11 mouse cellular contexts compared by ENCODE assay signal in genomic region chr7:34252030-34252429, GRCm38 (mm10). TPM values are rescaled to one million over a fixed set of nuclear protein-coding genes. Genes with fewer than 3 reads are reported as not detected.
DNase-seq lines count a peak whose midpoint lies in the region; ATAC-seq and TF ChIP-seq lines count a peak whose summit lies in the region.
"Had no signal": no experiment of that assay in that cellular context is flagged by ENCODE, and none has a peak within 500 bp of the region (broad histone marks: within the 10 kb centered on the region; RNA-seq: fewer than 3 reads in every experiment).

No protein-coding gene starts in this region.

- no peaks in the 10 kb centered on the region for H3K27me3 ChIP-seq in cerebellum, adult 2 months (ENCODE audit: control insufficient read depth, insufficient read depth, low read length)
- H3K27me3 ChIP-seq in kidney, embryonic 14.5 days (ENCODE audit: control insufficient read depth, insufficient read depth, low read length) = no peaks in the 10 kb centered on the region

- no peak overlapping the region for H3K4me2 ChIP-seq in kidney, embryonic 14.5 days (replicated peaks; ENCODE audit: low read depth, low read length)

- H3K9ac ChIP-seq in kidney, embryonic 14.5 days (ENCODE audit: low read depth, low read length) = no peak overlapping the region

- no peak overlapping the region for H3K4me3 ChIP-seq in cerebellum, adult 2 months (replicated peaks; ENCODE audit: insufficient read depth, low read depth, low read length)
- no peak overlapping the region for H3K4me3 ChIP-seq in kidney, embryonic 14.5 days (ENCODE audit: low read length)

- TF ChIP-seq CTCF in cerebellum, adult 2 months (IDR thresholded peaks at IDR 0.05; ENCODE audit: borderline replicate concordance, insufficient read depth, low read depth, low read length) = 0 out of 2 replicates have a peak, but pooled peaks have one; percentile 10

- no peak overlapping the region for H3K27ac ChIP-seq in cerebellum, adult 2 months (ENCODE audit: insufficient read depth, low read length)
- no peak overlapping the region for H3K27ac ChIP-seq in kidney, embryonic 14.5 days (ENCODE audit: low read depth, low read length)

- 80% methylated on average over 2 of the region's 2 CpGs for WGBS in cerebellum, adult 2 months
- WGBS in kidney, embryonic 14.5 days = 62% methylated on average over 2 of the region's 2 CpGs

- peaks cover 60% of the 10 kb centered on the region for H3K36me3 ChIP-seq in kidney, embryonic 14.5 days (ENCODE audit: control insufficient read depth, insufficient read depth, low read length)

- peak; percentile 32 to 45 for DNase-seq in cerebellum, adult 2 months
- no peak for DNase-seq in kidney, adult 18-20 months
- DNase-seq in NIH3T3 (ENCODE audit: low read depth) = peak; percentile 76
- DNase-seq in lung, postnatal 25 days (ENCODE audit: low spot score) = peak; percentile 36
- no peak for DNase-seq in urinary bladder, postnatal 4 days (ENCODE audit: low spot score in 2 of 2)
- DNase-seq in layer of hippocampus, postnatal 10 days (ENCODE audit: low spot score in 2 of 2) = no peak
- DNase-seq: cerebellum, postnatal 25 days had no signal

- H3K4me1 ChIP-seq in cerebellum, adult 2 months (ENCODE audit: control insufficient read depth, insufficient read depth, low read length) = no peaks in the 10 kb centered on the region; the same call in 1 of the 2 replicates
- no peaks in the 10 kb centered on the region for H3K4me1 ChIP-seq in kidney, embryonic 14.5 days (ENCODE audit: control insufficient read depth, insufficient read depth, low read length)

- no peaks in the 10 kb centered on the region for H3K9me3 ChIP-seq in kidney, embryonic 14.5 days (ENCODE audit: control insufficient read depth, low read length)

- TF ChIP-seq POLR2A in cerebellum, adult 2 months (IDR thresholded peaks at IDR 0.05; ENCODE audit: borderline replicate concordance, insufficient read depth, low read length) = no peak

- no peak for ATAC-seq in cerebellum, adult (ENCODE audit: insufficient number of reproducible peaks, low FRiP score, low TSS enrichment)
- peak; percentile 72; the same call in 1 of the 2 replicates for ATAC-seq in kidney, embryonic 14.5 days (ENCODE audit: low FRiP score, low TSS enrichment)

RNA-seq across cellular contexts. Expression of gene Gm6096, which starts 1.2 kb away (rescaled TPM):
- not detected in 2 replicates for polyA plus RNA-seq in cerebellum, adult 2 months (2012; rRNA removed)
- 0.69 TPM in 1 of 2 replicates, not detected in the other for polyA plus RNA-seq in kidney, embryonic 14.5 days (2014; fragmentation: Nextera tagmentation; extraction: Ambion mirVana)
- total RNA-seq in layer of hippocampus, postnatal 10 days (2021) = not detected
- total RNA-seq: heart, postnatal 10 days had no signal
- polyA plus RNA-seq: small intestine, adult 2 months had no signal

RNA-seq across cellular contexts. Expression of gene Gpi1, which starts 21.9 kb away (rescaled TPM):
- polyA plus RNA-seq in cerebellum, adult 2 months (2012; rRNA removed) = 611 and 659 TPM in 2 replicates
- 229 and 366 TPM in 2 replicates for polyA plus RNA-seq in kidney, embryonic 14.5 days (2014; fragmentation: Nextera tagmentation; extraction: Ambion mirVana)
- 100 to 1,000 TPM; 697 to 748 TPM for total RNA-seq in layer of hippocampus, postnatal 10 days (2021)

RNA-seq across cellular contexts. Expression of gene Pdcd2l, which starts 55.6 kb away (rescaled TPM):
- polyA plus RNA-seq in cerebellum, adult 2 months (2012; rRNA removed) = 40.0 and 41.8 TPM in 2 replicates
- 65.9 and 68.7 TPM in 2 replicates for polyA plus RNA-seq in kidney, embryonic 14.5 days (2014; fragmentation: Nextera tagmentation; extraction: Ambion mirVana)
- total RNA-seq in layer of hippocampus, postnatal 10 days (2021) = 10 to 100 TPM; 23.5 to 28.9 TPM

Comparison
In these comparisons a context has a peak if more than half of its experiments do, and no peak if none do; other contexts are left out.
1. DNase-seq: peak in cerebellum, adult 2 months (2 of 2), NIH3T3 (single experiment) and lung, postnatal 25 days (single experiment); none in kidney, adult 18-20 months (single experiment), urinary bladder, postnatal 4 days (0 of 2) and layer of hippocampus, postnatal 10 days (0 of 2).